Mouse (Mus musculus) hindbrain, embryonic 11.5 days (tissue): ENCODE data around the gene Dlg2. TPM values are rescaled to one million over a fixed set of nuclear protein-coding genes. Genes with fewer than 3 reads are reported as not detected.

Source experiments
- ATAC-seq: fragments of 200-750 bp; cut with Nextera tagmentation; 2 replicates; pipeline ENCODE4 v1.8.0; 2017; ENCODE audit warnings: mild to moderate bottlenecking, moderate TSS enrichment, moderate library complexity; ENCODE audit not compliant: low FRiP score
- DNase-seq: peaks from one replicate; pipeline ENCODE4 v3.0.0-alpha.2; 2015; ENCODE audit warnings: low spot score
- H3K27ac ChIP-seq: fragments of 300-500 bp; sonication (generic); 2 replicates; pipeline ENCODE4 v1.5.1; 2014; ENCODE audit warnings: mild to moderate bottlenecking, low read depth, low read length
- H3K27me3 ChIP-seq: fragments of 300-500 bp; sonication (generic); 2 replicates; pipeline ENCODE4 v1.6.1; 2014; ENCODE audit warnings: mild to moderate bottlenecking, low read length, moderate library complexity, mixed read lengths; ENCODE audit not compliant: control insufficient read depth, insufficient read depth
- H3K36me3 ChIP-seq: fragments of 300-500 bp; sonication (generic); 2 replicates; pipeline ENCODE4 v1.6.1; 2014; ENCODE audit warnings: mild to moderate bottlenecking, low read length, moderate library complexity, mixed read lengths; ENCODE audit not compliant: control insufficient read depth, insufficient read depth
- H3K4me1 ChIP-seq: fragments of 300-500 bp; sonication (generic); replicated peaks from 2 replicates; pipeline ENCODE4 v1.6.1; 2014; ENCODE audit warnings: low read length, mixed read lengths; ENCODE audit not compliant: control insufficient read depth, insufficient read depth
- H3K4me2 ChIP-seq: fragments of 300-500 bp; sonication (generic); replicated peaks from 2 replicates; pipeline ENCODE4 v1.6.1; 2014; ENCODE audit warnings: mild to moderate bottlenecking, low read depth, low read length
- H3K4me3 ChIP-seq: fragments of 300-500 bp; sonication (generic); 2 replicates; pipeline ENCODE4 v1.5.1; 2014; ENCODE audit warnings: low read depth, low read length
- H3K9ac ChIP-seq: fragments of 300-500 bp; sonication (generic); 2 replicates; pipeline ENCODE4 v1.6.1; 2014; ENCODE audit warnings: low read depth, low read length
- H3K9me3 ChIP-seq: fragments of 300-500 bp; sonication (generic); 2 replicates; pipeline ENCODE4 v1.6.1; 2016; ENCODE audit warnings: low read length; ENCODE audit not compliant: control insufficient read depth
- WGBS: fragments of 180-500 bp; shearing (Covaris S2); extraction: QIAGEN DNeasy Blood & Tissue Kit; methylation state at CpG from one replicate; pipeline ENCODE4 v1.1.7; 2014; 5-methylcytosine and 5-hydroxymethylcytosine counted together
- polyA plus RNA-seq: library from polyadenylated mRNA; unstranded; fragments of >200 nt; fragmentation: Nextera tagmentation; extraction: Ambion mirVana; gene quantifications from 2 replicates; pipeline ENCODE4 v1.2.1, GENCODE M21; 2014

Gene Dlg2
- polyA plus RNA-seq, 1 experiment from 2014 or later: 3.1 TPM

DNA sequence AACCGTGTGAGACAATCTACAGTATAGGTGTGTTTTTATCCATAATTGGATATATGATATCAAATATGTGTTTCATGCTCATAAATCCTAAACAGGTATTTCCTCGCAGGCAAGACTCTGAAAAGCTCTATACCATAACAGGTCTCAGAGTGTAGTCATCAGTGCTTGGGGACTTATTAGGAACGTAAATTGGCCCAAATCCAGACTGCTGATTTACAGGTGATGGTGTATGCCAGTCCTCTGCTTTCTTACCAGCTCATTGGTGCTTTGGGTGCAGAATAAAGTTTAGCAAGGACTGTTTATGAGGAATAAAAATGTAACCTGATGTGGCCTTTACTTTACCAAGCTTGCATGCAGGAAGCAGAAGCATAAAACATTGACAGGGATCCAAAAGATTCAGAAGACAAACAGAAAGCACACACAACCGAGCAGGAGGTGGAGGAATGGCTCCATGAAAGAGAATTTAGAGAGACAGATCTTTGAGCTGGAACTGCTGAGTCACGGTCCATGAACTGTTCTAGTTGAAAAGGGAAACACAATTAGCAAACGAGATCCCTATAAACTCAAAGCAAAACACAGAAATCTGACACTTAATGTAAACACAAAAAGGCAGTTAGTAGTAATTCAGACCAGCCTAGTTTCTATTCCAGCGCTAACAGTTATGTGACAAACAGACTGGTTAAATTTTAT, 226.8 kb downstream of the Dlg2 start:
- Histone ChIP-seq H3K27me3 (no peaks in the 10 kb centered on the region), H3K9me3 (no peaks in the 10 kb centered on the region), H3K4me1 (no peaks in the 10 kb centered on the region), H3K9ac (no peak overlapping the region), H3K27ac (no peak overlapping the region), H3K4me3 (no peak overlapping the region), H3K4me2 (no peak overlapping the region), H3K36me3 (no peaks in the 10 kb centered on the region)
- DNase-seq (no peak), ATAC-seq (no peak)
- 70% methylated on average over 7 of the region's 7 CpGs for WGBS

DNA sequence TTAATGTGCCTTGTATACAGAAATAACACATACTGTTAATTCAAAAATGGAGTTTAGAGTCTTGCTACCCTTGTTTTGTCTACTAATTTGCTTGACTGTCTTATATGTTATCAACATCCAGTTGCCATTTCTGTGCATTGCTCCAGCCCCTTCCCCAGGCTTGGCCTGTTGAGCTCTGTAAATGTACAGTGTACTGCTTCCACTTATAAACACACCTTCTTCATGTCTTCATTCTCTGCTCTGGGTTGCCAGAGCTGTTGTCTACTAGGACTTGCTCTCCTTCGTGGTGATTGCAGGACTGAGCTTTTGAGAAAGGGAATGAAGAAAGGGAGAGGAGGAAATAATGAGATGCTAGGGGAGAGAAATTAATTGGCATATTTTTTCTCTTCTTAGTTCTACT, 227.5 kb downstream of the Dlg2 start:
- H3K4me3 ChIP-seq: no peak overlapping the region
- no peak overlapping the region for H3K27ac ChIP-seq
- ATAC-seq (no peak), DNase-seq (no peak)
- no peaks in the 10 kb centered on the region for H3K27me3 ChIP-seq
- no peaks in the 10 kb centered on the region for H3K9me3 ChIP-seq
- 67% methylated on average over 1 of the region's 1 CpGs for WGBS
- H3K4me1 ChIP-seq: no peaks in the 10 kb centered on the region
- H3K9ac ChIP-seq: no peak overlapping the region
- H3K4me2 ChIP-seq: no peak overlapping the region
- H3K36me3 ChIP-seq: no peaks in the 10 kb centered on the region

DNA sequence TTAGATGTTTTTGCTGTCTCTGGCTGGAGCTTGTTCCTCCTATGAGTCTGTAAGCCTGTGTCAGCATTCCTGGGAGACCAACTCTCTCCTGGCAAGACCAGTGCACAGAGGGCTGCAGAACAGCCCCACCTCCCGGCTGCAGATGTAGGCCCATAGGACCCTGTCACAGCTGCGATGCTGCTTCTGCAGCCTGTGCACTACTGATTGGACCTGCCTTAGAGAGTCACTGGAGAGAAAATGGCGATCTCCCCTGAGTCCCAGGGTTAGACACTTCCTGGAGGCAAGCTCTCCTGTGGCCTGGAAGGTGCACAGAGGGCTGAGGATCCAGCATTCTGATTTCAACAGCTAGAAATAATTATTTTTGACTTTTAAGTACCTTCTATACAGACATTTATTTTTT, 257.6 kb downstream of the Dlg2 start:
- ATAC-seq: peak; percentile 23; the same call in 1 of the 2 replicates
- H3K9ac ChIP-seq: no peak overlapping the region
- H3K27ac ChIP-seq: no peak overlapping the region
- DNase-seq: peak; percentile 10
- no peaks in the 10 kb centered on the region for H3K27me3 ChIP-seq
- H3K4me2 ChIP-seq: no peak overlapping the region
- no peaks in the 10 kb centered on the region for H3K36me3 ChIP-seq
- H3K4me3 ChIP-seq: no peak overlapping the region
- H3K9me3 ChIP-seq: no peaks in the 10 kb centered on the region
- 46% methylated on average over 3 of the region's 3 CpGs for WGBS
- no peaks in the 10 kb centered on the region for H3K4me1 ChIP-seq

DNA sequence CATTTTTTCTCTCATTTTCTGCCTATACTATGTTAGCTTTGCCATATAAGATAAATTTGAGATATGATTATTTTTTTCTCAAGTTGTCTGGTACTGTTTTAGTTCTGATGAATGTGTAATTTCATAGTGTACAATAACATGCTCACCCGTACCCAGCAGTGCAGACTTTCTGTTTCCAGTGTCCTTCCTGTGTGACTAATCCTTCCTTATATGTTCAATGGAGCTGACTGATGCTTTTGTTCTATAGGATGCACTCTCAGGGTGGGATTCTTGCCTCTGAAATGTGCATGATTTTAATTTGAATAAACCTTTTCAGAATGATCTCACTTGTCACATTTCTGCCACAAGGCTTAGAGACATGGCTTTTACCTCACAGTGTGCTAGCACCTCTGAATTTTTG, 259.9 kb downstream of the Dlg2 start:
- Histone ChIP-seq H3K27me3 (no peaks in the 10 kb centered on the region), H3K4me1 (no peaks in the 10 kb centered on the region), H3K4me2 (no peak overlapping the region), H3K27ac (no peak overlapping the region), H3K36me3 (no peaks in the 10 kb centered on the region), H3K4me3 (no peak overlapping the region), H3K9ac (no peak overlapping the region), H3K9me3 (no peaks in the 10 kb centered on the region)
- WGBS: 20% methylated on average over 1 of the region's 1 CpGs
- DNase-seq (peak; percentile 16), ATAC-seq (peak; percentile 82)

DNA sequence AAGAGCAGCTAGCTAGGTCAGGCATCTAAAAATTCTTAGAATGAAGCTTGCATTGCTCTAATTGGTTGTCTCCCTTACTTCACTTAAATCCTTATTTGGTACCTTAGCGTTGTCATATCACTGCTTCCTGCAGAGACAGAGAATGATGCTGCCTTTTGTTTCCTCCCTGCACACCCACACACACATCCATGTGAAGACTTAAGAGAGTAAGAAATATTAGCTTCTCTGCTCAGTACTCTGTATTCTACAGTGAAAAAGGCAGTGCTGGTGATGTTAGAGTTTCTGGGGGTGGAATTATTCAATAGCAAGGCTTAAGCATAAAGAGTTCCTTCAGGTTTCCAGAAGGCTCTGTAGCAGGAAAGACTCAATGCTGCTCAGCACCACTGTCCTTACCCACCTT, 272.2 kb downstream of the Dlg2 start:
- Histone ChIP-seq H3K4me2 (no peak overlapping the region), H3K9ac (no peak overlapping the region), H3K27me3 (no peaks in the 10 kb centered on the region), H3K4me1 (no peaks in the 10 kb centered on the region), H3K27ac (no peak overlapping the region), H3K9me3 (no peaks in the 10 kb centered on the region), H3K4me3 (no peak overlapping the region), H3K36me3 (no peaks in the 10 kb centered on the region)
- no peak for ATAC-seq
- no peak for DNase-seq
- 81% methylated on average over 1 of the region's 1 CpGs for WGBS

DNA sequence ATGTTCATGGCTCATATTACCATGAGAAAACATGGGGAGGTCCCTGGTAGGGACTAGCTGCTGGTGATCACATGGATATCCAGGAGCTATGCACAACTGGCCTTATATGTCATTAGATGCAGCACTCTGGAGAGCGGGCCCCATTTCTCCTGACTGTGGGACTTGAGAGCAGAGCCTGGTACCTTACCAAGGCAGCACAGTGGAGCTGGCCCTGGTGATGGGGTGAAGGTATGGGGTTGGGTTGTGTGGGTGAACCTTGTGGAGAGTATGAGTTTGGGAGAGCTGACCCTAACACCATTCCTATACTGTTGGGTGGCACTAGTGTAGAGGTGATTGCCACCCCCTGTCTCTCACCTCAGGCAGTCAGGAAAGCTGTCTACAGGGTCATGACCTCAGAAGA, 311.5 kb downstream of the Dlg2 start:
- DNase-seq: no peak
- H3K36me3 ChIP-seq: no peaks in the 10 kb centered on the region
- ATAC-seq: 0 out of 2 replicates have a peak, but pooled peaks have one; percentile 26
- H3K4me2 ChIP-seq: no peak overlapping the region
- no peaks in the 10 kb centered on the region for H3K9me3 ChIP-seq
- no peak overlapping the region for H3K27ac ChIP-seq
- no peaks in the 10 kb centered on the region for H3K4me1 ChIP-seq
- no peak overlapping the region for H3K9ac ChIP-seq
- H3K4me3 ChIP-seq: no peak overlapping the region
- 92% methylated on average over 1 of the region's 1 CpGs for WGBS
- H3K27me3 ChIP-seq: no peaks in the 10 kb centered on the region

DNA sequence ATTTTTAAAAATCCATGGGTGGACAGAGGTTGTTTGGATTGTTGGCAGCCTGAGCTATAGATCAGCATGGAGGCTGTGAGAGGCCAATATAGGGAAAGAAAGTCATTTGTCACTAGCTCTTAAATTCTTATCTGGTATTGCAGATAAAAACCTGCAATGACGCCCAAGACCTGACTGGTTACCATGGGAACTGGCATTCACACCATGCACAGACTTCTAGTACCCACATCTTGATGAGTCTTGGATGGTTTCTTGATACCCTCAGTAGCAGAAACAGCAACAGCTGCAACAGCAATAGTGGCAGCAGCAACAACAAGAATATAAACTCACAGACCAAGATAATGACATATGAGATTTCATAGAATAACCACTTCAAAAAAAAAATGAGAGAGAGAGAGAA, 315.1 kb downstream of the Dlg2 start:
- no peaks in the 10 kb centered on the region for H3K36me3 ChIP-seq
- no peaks in the 10 kb centered on the region for H3K27me3 ChIP-seq
- ATAC-seq: no peak
- no peak overlapping the region for H3K4me2 ChIP-seq
- DNase-seq: no peak
- H3K4me1 ChIP-seq: no peaks in the 10 kb centered on the region
- no peak overlapping the region for H3K4me3 ChIP-seq
- H3K9ac ChIP-seq: no peak overlapping the region
- H3K27ac ChIP-seq: no peak overlapping the region
- no peaks in the 10 kb centered on the region for H3K9me3 ChIP-seq
- WGBS: 58% methylated on average over 1 of the region's 1 CpGs

DNA sequence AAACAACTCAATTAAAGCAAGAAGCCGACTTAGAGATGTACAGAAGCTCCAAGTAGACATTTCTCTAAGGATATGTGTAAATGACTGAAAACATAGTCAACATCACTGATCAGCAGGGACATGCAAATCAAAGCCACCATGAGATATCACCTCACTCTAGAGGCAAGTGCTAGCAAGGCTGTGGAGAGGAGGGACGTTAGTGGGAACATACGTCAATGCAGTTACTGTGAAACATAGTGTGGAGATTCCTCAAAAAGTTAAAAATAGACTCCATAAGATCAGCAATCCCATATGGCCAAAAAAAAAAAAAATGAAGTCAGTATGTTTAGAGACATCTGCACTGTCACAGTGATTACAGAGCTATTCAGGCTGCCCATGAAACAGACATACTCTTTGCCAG, 349.2 kb downstream of the Dlg2 start:
- 85% methylated on average over 3 of the region's 3 CpGs for WGBS
- no peak for DNase-seq
- Histone ChIP-seq H3K9me3 (no peaks in the 10 kb centered on the region), H3K4me3 (no peak overlapping the region), H3K4me1 (no peaks in the 10 kb centered on the region), H3K36me3 (no peaks in the 10 kb centered on the region), H3K9ac (no peak overlapping the region), H3K27ac (no peak overlapping the region), H3K4me2 (no peak overlapping the region), H3K27me3 (no peaks in the 10 kb centered on the region)
- ATAC-seq: no peak

DNA sequence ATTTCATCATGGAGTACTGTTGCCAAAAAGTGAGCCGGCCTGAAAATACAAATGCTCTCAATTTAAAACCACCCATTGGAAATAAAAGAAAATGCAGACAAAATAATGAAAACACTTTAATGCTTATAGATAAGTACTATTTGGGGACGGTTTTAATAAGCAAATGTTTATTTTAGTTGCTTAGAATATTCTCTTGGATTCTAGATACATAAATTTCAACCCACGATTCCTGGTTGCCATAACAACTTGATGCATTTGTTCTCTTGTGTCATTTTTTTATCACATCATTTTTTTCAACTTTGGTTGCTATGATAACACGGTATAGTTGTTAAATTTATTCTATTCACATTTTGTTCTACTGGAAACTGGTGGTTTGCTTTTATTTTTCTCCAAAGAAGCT, 364.8 kb downstream of the Dlg2 start:
- no peaks in the 10 kb centered on the region for H3K4me1 ChIP-seq
- no peak for ATAC-seq
- no peaks in the 10 kb centered on the region for H3K9me3 ChIP-seq
- no peaks in the 10 kb centered on the region for H3K36me3 ChIP-seq
- no peaks in the 10 kb centered on the region for H3K27me3 ChIP-seq
- DNase-seq: no peak
- 77% methylated on average over 4 of the region's 4 CpGs for WGBS
- H3K9ac ChIP-seq: no peak overlapping the region
- no peak overlapping the region for H3K27ac ChIP-seq
- H3K4me3 ChIP-seq: no peak overlapping the region
- H3K4me2 ChIP-seq: no peak overlapping the region
